Mouse (Mus musculus) embryonic fibroblast, embryonic 13.5 days (primary cell): ENCODE measurements at regions not wholly inside any gene's neighbourhood (a gene's known extent, or its start where the extent isn't known, plus 50 kb on each side); places are given as distances from the start of the nearest gene placed in this dataset.

ENCODE experiments used
- CTCF ChIP-seq: IDR thresholded peaks from 2 replicates; pipeline ENCODE4 v1.5.1; 2011; ENCODE audit warnings: mild to moderate bottlenecking, control low read depth, low read length, moderate library complexity, borderline replicate concordance; ENCODE audit not compliant: insufficient read depth
- POLR2A ChIP-seq: IDR thresholded peaks from 2 replicates; pipeline ENCODE4 v1.6.1; 2011; ENCODE audit warnings: low read depth, mild to moderate bottlenecking, control low read depth, low read length, moderate library complexity

- TF ChIP-seq CTCF (no peak), POLR2A (no peak)
These were observed 242.7 kb upstream of the Adamts16 start for GRCm38 (mm10) chr13:71084301-71084700.
